Mouse (Mus musculus): ENCODE data around the gene Olfr1238. TPM values are rescaled to one million over a fixed set of nuclear protein-coding genes. Genes with fewer than 3 reads are reported as not detected.

The Olfr1238 gene
- polyA plus RNA-seq (2014; fragmentation: Nextera tagmentation; extraction: Ambion mirVana), result not detected in 2 replicates

GRCm38 (mm10) chr2:89409576-89409975 lies at the start of gene Olfr1238:
Gene Olfr1238 (minus strand): TSS chr2:89409676.
- Histone ChIP-seq H3K4me2 (ENCODE audit: low read depth, low read length) (no peak within 1 kb of the TSS), H3K27me3 (ENCODE audit: control insufficient read depth, insufficient read depth, low read length) (no peaks in the 10 kb centered on the region), H3K9me3 (replicated peaks; ENCODE audit: control insufficient read depth, low read length) (no peaks in the 10 kb centered on the region), H3K4me1 (ENCODE audit: control insufficient read depth, insufficient read depth, low read length) (no peaks in the 10 kb centered on the region), H3K4me3 (ENCODE audit: low read depth, low read length) (no peak within 1 kb of the TSS), H3K9ac (replicated peaks; ENCODE audit: low read length) (no peak within 1 kb of the TSS), H3K36me3 (replicated peaks; ENCODE audit: control insufficient read depth, insufficient read depth, low read depth, low read length) (no peaks in the 10 kb centered on the region), H3K27ac (replicated peaks; ENCODE audit: low read depth, low read length) (no peak within 1 kb of the TSS)
- DNase-seq (ENCODE audit: low spot score) (no peak), ATAC-seq (replicated peaks; ENCODE audit: insufficient number of reproducible peaks, low FRiP score, low TSS enrichment, low read depth) (no peak)
- 85% methylated on average over 2 of the region's 2 CpGs for WGBS

GRCm38 (mm10) chr2:89442900-89443299 lies 33.4 kb upstream of the Olfr1238 start, which contains the start of gene Olfr1240:
Gene Olfr1240 (minus strand): TSS chr2:89443000.
- no peak for ATAC-seq (replicated peaks; ENCODE audit: insufficient number of reproducible peaks, low FRiP score, low TSS enrichment, low read depth)
- 85% methylated on average over 3 of the region's 3 CpGs for WGBS

GRCm38 (mm10) chr2:89420307-89420706 lies 10.8 kb upstream of the Olfr1238 start, which contains the start of gene Olfr1239:
Gene Olfr1239 (minus strand): TSS chr2:89420407.
- no peaks in the 10 kb centered on the region for H3K9me3 ChIP-seq (replicated peaks; ENCODE audit: control insufficient read depth, low read length)
- H3K27me3 ChIP-seq (ENCODE audit: control insufficient read depth, insufficient read depth, low read length), result no peaks in the 10 kb centered on the region
- H3K4me1 ChIP-seq (ENCODE audit: control insufficient read depth, insufficient read depth, low read length), result no peaks in the 10 kb centered on the region
- WGBS, result 96% methylated on average over 2 of the region's 2 CpGs
- no peak within 1 kb of the TSS for H3K4me3 ChIP-seq (ENCODE audit: low read depth, low read length)
- no peaks in the 10 kb centered on the region for H3K36me3 ChIP-seq (replicated peaks; ENCODE audit: control insufficient read depth, insufficient read depth, low read depth, low read length)
- no peak within 1 kb of the TSS for H3K27ac ChIP-seq (replicated peaks; ENCODE audit: low read depth, low read length)
- no peak within 1 kb of the TSS for H3K4me2 ChIP-seq (ENCODE audit: low read depth, low read length)
- no peak for ATAC-seq (replicated peaks; ENCODE audit: insufficient number of reproducible peaks, low FRiP score, low TSS enrichment, low read depth)
- no peak within 1 kb of the TSS for H3K9ac ChIP-seq (replicated peaks; ENCODE audit: low read length)
- no peak for DNase-seq (ENCODE audit: low spot score)

More at GRCm38 (mm10) chr2:89442900-89443299, 33.4 kb upstream of the Olfr1238 start, which contains the start of gene Olfr1240:
- Histone ChIP-seq H3K4me2 (ENCODE audit: low read depth, low read length) (no peak within 1 kb of the TSS), H3K27ac (replicated peaks; ENCODE audit: low read depth, low read length) (no peak within 1 kb of the TSS), H3K9ac (replicated peaks; ENCODE audit: low read length) (no peak within 1 kb of the TSS), H3K4me1 (ENCODE audit: control insufficient read depth, insufficient read depth, low read length) (no peaks in the 10 kb centered on the region), H3K4me3 (ENCODE audit: low read depth, low read length) (no peak within 1 kb of the TSS), H3K27me3 (ENCODE audit: control insufficient read depth, insufficient read depth, low read length) (no peaks in the 10 kb centered on the region), H3K9me3 (replicated peaks; ENCODE audit: control insufficient read depth, low read length) (no peaks in the 10 kb centered on the region), H3K36me3 (replicated peaks; ENCODE audit: control insufficient read depth, insufficient read depth, low read depth, low read length) (no peaks in the 10 kb centered on the region)
- DNase-seq (ENCODE audit: low spot score), result no peak

GRCm38 (mm10) chr2:89414557-89414956 lies 5.1 kb upstream of the Olfr1238 start:
- H3K4me2 ChIP-seq (ENCODE audit: low read depth, low read length), result no peak overlapping the region
- H3K27ac ChIP-seq (replicated peaks; ENCODE audit: low read depth, low read length), result no peak overlapping the region
- DNase-seq (ENCODE audit: low spot score) (no peak), ATAC-seq (replicated peaks; ENCODE audit: insufficient number of reproducible peaks, low FRiP score, low TSS enrichment, low read depth) (no peak)
- no peaks in the 10 kb centered on the region for H3K27me3 ChIP-seq (ENCODE audit: control insufficient read depth, insufficient read depth, low read length)
- no peak overlapping the region for H3K9ac ChIP-seq (replicated peaks; ENCODE audit: low read length)
- H3K9me3 ChIP-seq (replicated peaks; ENCODE audit: control insufficient read depth, low read length), result no peaks in the 10 kb centered on the region
- WGBS, result 92% methylated on average over 1 of the region's 1 CpGs
- no peak overlapping the region for H3K4me3 ChIP-seq (ENCODE audit: low read depth, low read length)
- H3K4me1 ChIP-seq (ENCODE audit: control insufficient read depth, insufficient read depth, low read length), result no peaks in the 10 kb centered on the region
- no peaks in the 10 kb centered on the region for H3K36me3 ChIP-seq (replicated peaks; ENCODE audit: control insufficient read depth, insufficient read depth, low read depth, low read length)

- no peak overlapping the region for H3K4me2 ChIP-seq (ENCODE audit: low read depth, low read length)
- H3K4me3 ChIP-seq (ENCODE audit: low read depth, low read length), result no peak overlapping the region
- no peak overlapping the region for H3K27ac ChIP-seq (replicated peaks; ENCODE audit: low read depth, low read length)
- H3K9ac ChIP-seq (replicated peaks; ENCODE audit: low read length), result no peak overlapping the region
- no peaks in the 10 kb centered on the region for H3K4me1 ChIP-seq (ENCODE audit: control insufficient read depth, insufficient read depth, low read length)
- no peaks in the 10 kb centered on the region for H3K27me3 ChIP-seq (ENCODE audit: control insufficient read depth, insufficient read depth, low read length)
- 88% methylated on average over 1 of the region's 1 CpGs for WGBS
- no peaks in the 10 kb centered on the region for H3K9me3 ChIP-seq (replicated peaks; ENCODE audit: control insufficient read depth, low read length)
- DNase-seq (ENCODE audit: low spot score) (no peak), ATAC-seq (replicated peaks; ENCODE audit: insufficient number of reproducible peaks, low FRiP score, low TSS enrichment, low read depth) (no peak)
- no peaks in the 10 kb centered on the region for H3K36me3 ChIP-seq (replicated peaks; ENCODE audit: control insufficient read depth, insufficient read depth, low read depth, low read length)
Measured at GRCm38 (mm10) chr2:89400882-89401281, 8.6 kb downstream of the Olfr1238 start.

GRCm38 (mm10) chr2:89364765-89365164 lies 44.7 kb downstream of the Olfr1238 start, which contains the start of gene Olfr1234:
Gene Olfr1234 (minus strand): TSS chr2:89364865.
- 90% methylated on average over 4 of the region's 4 CpGs for WGBS
- H3K4me2 ChIP-seq (ENCODE audit: low read depth, low read length), result no peak within 1 kb of the TSS
- H3K9me3 ChIP-seq (replicated peaks; ENCODE audit: control insufficient read depth, low read length), result no peaks in the 10 kb centered on the region
- DNase-seq (ENCODE audit: low spot score) (no peak), ATAC-seq (replicated peaks; ENCODE audit: insufficient number of reproducible peaks, low FRiP score, low TSS enrichment, low read depth) (no peak)
- H3K36me3 ChIP-seq (replicated peaks; ENCODE audit: control insufficient read depth, insufficient read depth, low read depth, low read length), result no peaks in the 10 kb centered on the region
- H3K9ac ChIP-seq (replicated peaks; ENCODE audit: low read length), result no peak within 1 kb of the TSS
- no peak within 1 kb of the TSS for H3K27ac ChIP-seq (replicated peaks; ENCODE audit: low read depth, low read length)
- no peaks in the 10 kb centered on the region for H3K27me3 ChIP-seq (ENCODE audit: control insufficient read depth, insufficient read depth, low read length)
- no peaks in the 10 kb centered on the region for H3K4me1 ChIP-seq (ENCODE audit: control insufficient read depth, insufficient read depth, low read length)
- no peak within 1 kb of the TSS for H3K4me3 ChIP-seq (ENCODE audit: low read depth, low read length)

Other genes starting within 250 kb of the Olfr1238 start
- not detected in 2 replicates for gene Olfr1224-ps1, start 245.6 kb downstream of the Olfr1238 start, polyA plus RNA-seq (2014; fragmentation: Nextera tagmentation; extraction: Ambion mirVana)
- gene Olfr1225, start 235.0 kb downstream of the Olfr1238 start, polyA plus RNA-seq (2014; fragmentation: Nextera tagmentation; extraction: Ambion mirVana), result not detected in 2 replicates
- gene Olfr1226, start 209.6 kb downstream of the Olfr1238 start, polyA plus RNA-seq (2014; fragmentation: Nextera tagmentation; extraction: Ambion mirVana), result not detected in 2 replicates
- gene Olfr1228, start 155.6 kb downstream of the Olfr1238 start, polyA plus RNA-seq (2014; fragmentation: Nextera tagmentation; extraction: Ambion mirVana), result not detected in 2 replicates
- gene Olfr1229, start 121.7 kb downstream of the Olfr1238 start, polyA plus RNA-seq (2014; fragmentation: Nextera tagmentation; extraction: Ambion mirVana), result not detected in 2 replicates
- gene Olfr1230, start 112.4 kb downstream of the Olfr1238 start, polyA plus RNA-seq (2014; fragmentation: Nextera tagmentation; extraction: Ambion mirVana), result not detected in 2 replicates
- gene Olfr1231, start 102.6 kb downstream of the Olfr1238 start, polyA plus RNA-seq (2014; fragmentation: Nextera tagmentation; extraction: Ambion mirVana), result not detected in 2 replicates
- not detected in 2 replicates for gene Olfr1232, start 80.0 kb downstream of the Olfr1238 start, polyA plus RNA-seq (2014; fragmentation: Nextera tagmentation; extraction: Ambion mirVana)
- not detected in 2 replicates for gene Olfr1233, start 67.3 kb downstream of the Olfr1238 start, polyA plus RNA-seq (2014; fragmentation: Nextera tagmentation; extraction: Ambion mirVana)
- gene Olfr1234, start 44.8 kb downstream of the Olfr1238 start, polyA plus RNA-seq (2014; fragmentation: Nextera tagmentation; extraction: Ambion mirVana), result not detected in 2 replicates
- gene Olfr1239, start 10.7 kb upstream of the Olfr1238 start, polyA plus RNA-seq (2014; fragmentation: Nextera tagmentation; extraction: Ambion mirVana), result not detected in 2 replicates
- not detected in 2 replicates for gene Olfr1240, start 33.3 kb upstream of the Olfr1238 start, polyA plus RNA-seq (2014; fragmentation: Nextera tagmentation; extraction: Ambion mirVana)
- gene Olfr1241, start 77.5 kb upstream of the Olfr1238 start, polyA plus RNA-seq (2014; fragmentation: Nextera tagmentation; extraction: Ambion mirVana), result not detected in 2 replicates
- not detected in 2 replicates for gene Olfr1242, start 88.7 kb upstream of the Olfr1238 start, polyA plus RNA-seq (2014; fragmentation: Nextera tagmentation; extraction: Ambion mirVana)
- gene Olfr1243, start 121.8 kb upstream of the Olfr1238 start, polyA plus RNA-seq (2014; fragmentation: Nextera tagmentation; extraction: Ambion mirVana), result not detected in 2 replicates
- gene Olfr1245, start 168.8 kb upstream of the Olfr1238 start, polyA plus RNA-seq (2014; fragmentation: Nextera tagmentation; extraction: Ambion mirVana), result not detected in 2 replicates
- not detected in 2 replicates for gene Olfr1246, start 183.5 kb upstream of the Olfr1238 start, polyA plus RNA-seq (2014; fragmentation: Nextera tagmentation; extraction: Ambion mirVana)
- gene Olfr1247, start 204.5 kb upstream of the Olfr1238 start, polyA plus RNA-seq (2014; fragmentation: Nextera tagmentation; extraction: Ambion mirVana), result not detected in 2 replicates
- gene Olfr1248, start 208.6 kb upstream of the Olfr1238 start, polyA plus RNA-seq (2014; fragmentation: Nextera tagmentation; extraction: Ambion mirVana), result not detected in 2 replicates
- gene Olfr1249, start 225.3 kb upstream of the Olfr1238 start, polyA plus RNA-seq (2014; fragmentation: Nextera tagmentation; extraction: Ambion mirVana), result not detected in 2 replicates

Data from embryonic facial prominence, embryonic 11.5 days (tissue).